Mouse (Mus musculus) C2C12 (cell line): ENCODE results near the gene Jam3.

ENCODE experiments used
- CEBPB ChIP-seq: IDR thresholded peaks from one replicate; pipeline ENCODE4 v1.6.1; 2011; ENCODE audit warnings: low read depth, mild to moderate bottlenecking, control low read depth, moderate library complexity
- CTCF ChIP-seq: IDR thresholded peaks from one replicate; pipeline ENCODE4 v1.5.1; 2011; ENCODE audit not compliant: control insufficient read depth, insufficient read depth, insufficient read length
- FOSL1 ChIP-seq: IDR thresholded peaks from one replicate; pipeline ENCODE4 v1.8.0; 2011; ENCODE audit warnings: mild to moderate bottlenecking, low read length; ENCODE audit not compliant: poor library complexity, insufficient read depth, severe bottlenecking
- MAX ChIP-seq: IDR thresholded peaks from one replicate; pipeline ENCODE4 v1.6.1; 2011; ENCODE audit warnings: mild to moderate bottlenecking, control low read depth
- MYOD1 ChIP-seq: IDR thresholded peaks from one replicate; pipeline ENCODE4 v1.6.1; 2011; ENCODE audit warnings: low read depth; ENCODE audit not compliant: control insufficient read depth, insufficient read length
- MYOG ChIP-seq: IDR thresholded peaks from one replicate; pipeline ENCODE4 v1.6.1; 2011; ENCODE audit not compliant: control insufficient read depth, insufficient read length; ENCODE audit errors: extremely low read depth
- USF1 ChIP-seq: IDR thresholded peaks from one replicate; pipeline ENCODE4 v1.6.1; 2011; ENCODE audit warnings: low read depth, mild to moderate bottlenecking, control low read depth, moderate library complexity

DNA sequence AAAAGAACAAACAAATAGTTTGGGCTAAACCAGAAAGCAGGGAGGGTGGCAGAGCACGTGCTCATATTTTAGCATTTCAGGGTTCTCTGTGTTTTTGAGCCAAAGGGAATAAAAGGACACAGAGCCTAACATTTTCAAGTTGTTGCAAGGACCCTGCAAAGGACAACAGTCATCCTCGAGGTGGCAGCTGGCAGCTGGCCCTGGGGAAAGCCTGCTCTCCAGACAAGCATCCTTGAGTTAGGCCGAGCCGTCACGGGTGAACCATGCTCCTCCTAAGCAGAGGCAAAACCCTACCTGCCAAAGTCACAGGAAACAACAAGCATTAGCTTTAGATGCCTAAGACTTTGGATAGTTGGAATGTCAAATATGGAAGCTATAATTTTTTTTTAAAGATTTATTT is 10.2 kb downstream of the Jam3 start:
- TF ChIP-seq CEBPB, result no peak
- no peak for TF ChIP-seq MYOD1
- no peak for TF ChIP-seq MAX
- TF ChIP-seq CTCF, result no peak
- no peak for TF ChIP-seq USF1
- no peak for TF ChIP-seq MYOG
- no peak for TF ChIP-seq FOSL1
